Mouse (Mus musculus): Measurements from ENCODE around the gene Ccar1. TPM values are rescaled to one million over a fixed set of nuclear protein-coding genes. Genes with fewer than 3 reads are reported as not detected.

The Ccar1 gene
- polyA plus RNA-seq (2011; ENCODE audit: insufficient read depth, insufficient read length, low replicate concordance, missing spikeins) = 59.8 and 89.0 TPM in 2 replicates

DNA sequence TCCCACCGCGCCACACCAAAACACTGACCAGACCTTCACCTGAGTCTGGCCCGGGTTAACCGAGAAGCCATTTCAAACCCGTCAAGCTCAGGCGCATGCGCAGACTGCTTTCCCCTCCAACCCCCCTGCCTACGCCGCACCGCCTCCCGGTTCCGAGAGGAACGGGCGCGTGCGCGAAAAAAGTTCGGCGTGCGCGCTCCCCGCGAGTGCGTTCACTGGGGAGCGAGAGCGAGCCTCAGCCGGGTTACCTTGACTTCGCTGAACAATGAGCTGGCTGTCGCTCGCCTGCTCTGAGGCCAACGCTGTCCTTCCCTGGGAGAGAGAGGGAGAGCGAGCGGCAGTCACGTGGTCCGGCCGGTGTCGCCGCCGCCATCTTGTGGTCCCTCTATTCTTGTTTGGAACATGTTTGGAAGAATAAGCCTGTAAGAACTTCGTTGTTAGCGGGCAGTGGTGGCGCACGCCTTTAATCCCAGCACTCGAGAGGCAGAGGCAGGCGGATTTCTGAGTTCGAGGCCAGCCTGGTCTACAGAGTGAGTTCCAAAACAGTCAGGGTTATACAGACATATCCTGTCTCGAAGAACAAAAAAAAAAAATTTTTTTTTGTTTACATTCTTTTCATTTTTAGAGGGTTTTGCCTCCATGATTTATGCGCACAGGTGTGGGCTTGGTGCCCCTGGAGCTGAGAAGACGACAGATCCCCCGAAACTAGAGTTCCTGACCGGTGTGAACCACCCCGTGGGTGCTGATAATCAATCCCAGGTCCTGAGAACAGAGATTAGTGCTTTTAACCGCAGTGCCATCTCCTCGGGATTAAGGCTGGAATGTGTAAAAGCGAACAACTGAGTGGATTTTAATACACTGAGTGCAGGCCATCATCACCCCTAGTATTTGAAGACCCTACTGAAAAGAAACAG, at the start of gene Ccar1:
Gene Ccar1 (minus strand): TSS at position 110 of the 914 bp plus-strand sequence.
- Histone ChIP-seq H3K4me1 (ENCODE audit: control insufficient read depth, insufficient read depth, low read length) (peaks cover 1% of the 10 kb centered on the region; the same call in 1 of the 2 replicates), H3K27ac (ENCODE audit: control insufficient read depth, insufficient read depth, low read depth, low read length, poor library complexity) (peak within 1 kb of the TSS; percentile 94), H3K4me3 (replicated peaks; ENCODE audit: control insufficient read depth, low read depth, low read length) (peak within 1 kb of the TSS; percentile 97)
- TF ChIP-seq POLR2A (IDR thresholded peaks at IDR 0.05; ENCODE audit: borderline replicate concordance, control insufficient read depth, low read depth, low read length) = peak; percentile 64; the same call in 1 of the 2 replicates
- TF ChIP-seq CTCF (IDR thresholded peaks at IDR 0.05; ENCODE audit: control insufficient read depth, insufficient read depth, low read length) = no peak
- WGBS = 7% methylated on average over 55 of the region's 55 CpGs

DNA sequence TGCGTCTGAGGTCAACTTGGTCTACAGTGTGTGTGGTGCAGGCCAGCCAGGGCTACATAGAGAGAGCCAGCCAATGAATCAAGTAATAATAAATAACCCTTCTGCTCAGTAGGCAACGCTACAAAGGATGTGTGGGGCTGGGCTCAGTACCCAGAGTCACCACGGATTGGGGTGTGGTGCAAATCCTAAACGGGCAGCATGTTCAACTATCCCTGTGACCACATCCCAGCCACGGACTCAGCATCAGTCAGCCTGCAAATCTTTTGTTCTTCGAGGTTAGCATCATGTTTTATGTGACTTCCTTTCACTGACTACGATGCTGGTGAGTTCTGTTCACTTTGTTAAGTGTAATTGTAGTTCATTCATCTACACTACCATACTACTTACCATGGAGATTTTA, 48.6 kb upstream of the Ccar1 start:
- TF ChIP-seq CTCF (IDR thresholded peaks at IDR 0.05; ENCODE audit: control insufficient read depth, insufficient read depth, low read length) = no peak
- TF ChIP-seq POLR2A (IDR thresholded peaks at IDR 0.05; ENCODE audit: borderline replicate concordance, control insufficient read depth, low read depth, low read length) = no peak
- no peaks in the 10 kb centered on the region for H3K4me1 ChIP-seq (ENCODE audit: control insufficient read depth, insufficient read depth, low read length)
- WGBS = 52% methylated on average over 7 of the region's 7 CpGs
- no peak overlapping the region for H3K27ac ChIP-seq (ENCODE audit: control insufficient read depth, insufficient read depth, low read depth, low read length, poor library complexity)
- no peak overlapping the region for H3K4me3 ChIP-seq (replicated peaks; ENCODE audit: control insufficient read depth, low read depth, low read length)

DNA sequence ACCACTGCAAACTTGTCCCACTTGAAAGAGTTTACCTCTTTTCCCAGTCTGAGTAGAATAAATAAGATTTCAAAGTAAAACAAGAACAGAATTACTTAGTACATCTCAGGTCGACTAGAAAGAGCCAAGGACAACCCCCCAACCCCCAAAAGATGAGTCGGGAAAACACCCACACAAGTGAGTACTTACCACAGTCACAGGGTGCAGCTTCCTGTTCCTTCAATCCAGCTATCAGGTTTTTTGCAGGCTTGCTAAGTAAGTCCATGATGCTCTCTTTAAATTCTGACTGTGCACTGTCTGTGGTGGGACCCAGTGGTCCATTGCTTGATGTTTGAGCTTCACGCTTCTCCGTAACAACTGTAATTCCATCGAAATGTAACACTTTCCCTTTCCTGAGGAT, 45.9 kb upstream of the Ccar1 start:
- no peak overlapping the region for H3K27ac ChIP-seq (ENCODE audit: control insufficient read depth, insufficient read depth, low read depth, low read length, poor library complexity)
- no peaks in the 10 kb centered on the region for H3K4me1 ChIP-seq (ENCODE audit: control insufficient read depth, insufficient read depth, low read length)
- TF ChIP-seq POLR2A (IDR thresholded peaks at IDR 0.05; ENCODE audit: borderline replicate concordance, control insufficient read depth, low read depth, low read length) (no peak), CTCF (IDR thresholded peaks at IDR 0.05; ENCODE audit: control insufficient read depth, insufficient read depth, low read length) (no peak)
- WGBS = 59% methylated on average over 5 of the region's 5 CpGs
- no peak overlapping the region for H3K4me3 ChIP-seq (replicated peaks; ENCODE audit: control insufficient read depth, low read depth, low read length)

DNA sequence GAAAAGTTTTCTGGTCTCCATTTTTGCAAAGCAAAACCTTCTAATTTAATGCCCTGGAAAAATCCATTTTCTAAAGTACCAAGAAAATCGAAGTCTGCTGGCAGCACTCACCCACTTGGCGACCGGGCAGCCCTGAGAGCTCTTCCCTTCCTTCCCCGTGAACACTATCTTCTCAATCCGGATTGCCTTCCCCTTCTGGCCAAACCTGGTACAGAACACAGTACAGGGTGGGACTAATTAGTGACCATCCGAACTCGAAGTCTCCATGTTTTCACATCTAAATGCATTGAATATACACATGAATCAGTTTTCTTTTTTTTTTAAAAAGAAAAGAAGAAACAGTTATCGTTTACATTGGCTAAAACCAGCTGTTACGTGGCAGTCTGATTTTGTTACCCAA, 40.7 kb upstream of the Ccar1 start:
- H3K4me1 ChIP-seq (ENCODE audit: control insufficient read depth, insufficient read depth, low read length) = no peaks in the 10 kb centered on the region
- no peak overlapping the region for H3K4me3 ChIP-seq (replicated peaks; ENCODE audit: control insufficient read depth, low read depth, low read length)
- no peak for TF ChIP-seq CTCF (IDR thresholded peaks at IDR 0.05; ENCODE audit: control insufficient read depth, insufficient read depth, low read length)
- TF ChIP-seq POLR2A (IDR thresholded peaks at IDR 0.05; ENCODE audit: borderline replicate concordance, control insufficient read depth, low read depth, low read length) = no peak
- H3K27ac ChIP-seq (ENCODE audit: control insufficient read depth, insufficient read depth, low read depth, low read length, poor library complexity) = no peak overlapping the region
- 79% methylated on average over 9 of the region's 9 CpGs for WGBS

DNA sequence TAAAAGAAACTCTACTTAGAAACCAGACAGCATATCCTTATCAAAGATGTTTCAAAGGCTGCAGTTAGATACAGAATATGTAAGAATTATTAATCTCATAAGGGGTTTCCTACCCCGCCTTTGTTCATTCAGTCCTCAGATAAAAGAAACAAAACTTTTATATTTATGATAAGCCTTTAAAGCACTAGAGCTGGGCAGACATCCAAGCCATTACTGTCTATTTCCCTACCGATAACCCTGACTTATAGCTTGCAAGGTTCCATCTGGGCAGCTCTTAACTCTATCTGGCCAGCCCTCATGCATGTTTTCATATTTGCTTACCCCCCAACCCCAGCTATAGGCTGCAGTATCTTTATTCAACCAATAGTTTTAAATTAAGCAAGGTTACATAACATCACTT, 39.5 kb upstream of the Ccar1 start:
- no peaks in the 10 kb centered on the region for H3K4me1 ChIP-seq (ENCODE audit: control insufficient read depth, insufficient read depth, low read length)
- no peak overlapping the region for H3K27ac ChIP-seq (ENCODE audit: control insufficient read depth, insufficient read depth, low read depth, low read length, poor library complexity)
- no peak overlapping the region for H3K4me3 ChIP-seq (replicated peaks; ENCODE audit: control insufficient read depth, low read depth, low read length)
- TF ChIP-seq CTCF (IDR thresholded peaks at IDR 0.05; ENCODE audit: control insufficient read depth, insufficient read depth, low read length) = no peak
- no peak for TF ChIP-seq POLR2A (IDR thresholded peaks at IDR 0.05; ENCODE audit: borderline replicate concordance, control insufficient read depth, low read depth, low read length)
- 56% methylated on average over 2 of the region's 2 CpGs for WGBS

DNA sequence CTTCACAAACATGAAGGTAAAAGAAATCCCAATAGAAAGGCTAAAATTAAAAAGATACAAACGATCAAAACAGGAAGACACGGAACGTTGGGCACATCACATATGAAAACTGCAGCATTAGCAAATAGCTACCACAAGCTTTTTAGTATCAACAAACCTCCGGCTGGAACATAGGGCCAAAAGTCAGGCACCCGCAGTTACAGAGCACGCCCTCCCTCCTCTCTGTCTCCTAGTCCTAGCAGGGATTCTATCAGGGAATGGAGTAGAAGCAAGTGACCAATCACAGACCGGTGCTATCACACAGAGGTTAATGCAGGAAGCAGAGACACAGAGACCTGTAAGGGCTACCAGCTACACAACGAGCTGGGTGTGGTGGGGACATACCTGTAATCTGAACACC, 32.4 kb upstream of the Ccar1 start:
- TF ChIP-seq POLR2A (IDR thresholded peaks at IDR 0.05; ENCODE audit: borderline replicate concordance, control insufficient read depth, low read depth, low read length) (no peak), CTCF (IDR thresholded peaks at IDR 0.05; ENCODE audit: control insufficient read depth, insufficient read depth, low read length) (no peak)
- H3K4me3 ChIP-seq (replicated peaks; ENCODE audit: control insufficient read depth, low read depth, low read length) = no peak overlapping the region
- H3K4me1 ChIP-seq (ENCODE audit: control insufficient read depth, insufficient read depth, low read length) = no peaks in the 10 kb centered on the region
- H3K27ac ChIP-seq (ENCODE audit: control insufficient read depth, insufficient read depth, low read depth, low read length, poor library complexity) = no peak overlapping the region
- 88% methylated on average over 8 of the region's 8 CpGs for WGBS

DNA sequence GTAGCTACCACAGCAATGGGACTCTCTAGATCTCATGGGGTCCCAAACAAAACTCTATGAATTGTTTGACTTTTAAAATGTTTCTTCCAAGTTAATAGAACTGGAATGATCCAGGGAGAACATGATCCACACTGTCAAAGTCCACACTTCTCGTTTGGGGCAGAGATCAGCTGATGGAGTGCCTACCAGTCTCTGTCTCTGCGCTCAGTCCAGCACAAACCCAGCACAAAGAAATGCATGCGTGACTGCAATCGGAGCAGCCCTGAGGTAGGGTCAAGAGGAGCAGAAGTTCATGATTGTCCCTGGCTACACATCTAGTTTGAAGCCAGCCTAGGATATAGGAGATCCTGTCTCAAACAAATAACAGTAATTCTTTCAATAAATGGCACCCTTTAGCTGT, 31.3 kb upstream of the Ccar1 start:
- TF ChIP-seq POLR2A (IDR thresholded peaks at IDR 0.05; ENCODE audit: borderline replicate concordance, control insufficient read depth, low read depth, low read length) (no peak), CTCF (IDR thresholded peaks at IDR 0.05; ENCODE audit: control insufficient read depth, insufficient read depth, low read length) (no peak)
- 89% methylated on average over 4 of the region's 4 CpGs for WGBS
- no peak overlapping the region for H3K4me3 ChIP-seq (replicated peaks; ENCODE audit: control insufficient read depth, low read depth, low read length)
- H3K27ac ChIP-seq (ENCODE audit: control insufficient read depth, insufficient read depth, low read depth, low read length, poor library complexity) = no peak overlapping the region
- H3K4me1 ChIP-seq (ENCODE audit: control insufficient read depth, insufficient read depth, low read length) = no peaks in the 10 kb centered on the region

DNA sequence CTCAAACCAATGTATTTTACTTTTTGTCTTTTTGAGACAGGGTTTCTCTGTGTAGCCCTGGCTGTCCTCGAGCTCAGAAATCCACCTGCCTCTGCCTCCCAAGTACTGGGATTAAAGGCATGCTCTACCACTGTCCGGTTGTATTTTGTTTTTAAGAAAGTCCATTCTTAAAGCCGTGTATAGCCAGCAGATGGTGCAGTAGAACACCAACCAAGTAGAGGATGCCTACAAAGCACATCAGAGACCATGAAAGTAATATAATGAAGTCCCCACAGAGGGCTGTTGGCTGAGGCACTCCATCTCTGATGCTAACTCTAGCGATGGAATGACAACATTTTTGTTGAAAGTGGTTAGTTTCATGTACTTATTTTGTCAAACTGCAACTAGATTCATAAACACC, 17.9 kb upstream of the Ccar1 start:
- TF ChIP-seq POLR2A (IDR thresholded peaks at IDR 0.05; ENCODE audit: borderline replicate concordance, control insufficient read depth, low read depth, low read length) (no peak), CTCF (IDR thresholded peaks at IDR 0.05; ENCODE audit: control insufficient read depth, insufficient read depth, low read length) (no peak)
- no peak overlapping the region for H3K27ac ChIP-seq (ENCODE audit: control insufficient read depth, insufficient read depth, low read depth, low read length, poor library complexity)
- H3K4me3 ChIP-seq (replicated peaks; ENCODE audit: control insufficient read depth, low read depth, low read length) = no peak overlapping the region
- WGBS = 53% methylated on average over 4 of the region's 4 CpGs
- H3K4me1 ChIP-seq (ENCODE audit: control insufficient read depth, insufficient read depth, low read length) = no peaks in the 10 kb centered on the region
